Mouse (Mus musculus) intestine, embryonic 16.5 days (tissue): ENCODE data around the gene Kcnh6. TPM values are rescaled to one million over a fixed set of nuclear protein-coding genes. Genes with fewer than 3 reads are reported as not detected.
"Not testable (repeated sequence)": the region's sequence is repeated elsewhere in the genome, so short reads cannot be mapped to it uniquely, and the experiment has no call there.

Source experiments
- ATAC-seq: fragments of 200-750 bp; cut with Nextera tagmentation; 2 replicates; pipeline ENCODE4 v1.8.0; 2017; ENCODE audit warnings: moderate TSS enrichment, moderate library complexity
- H3K27ac ChIP-seq: fragments of 300-500 bp; sonication (generic); 2 replicates; pipeline ENCODE4 v1.5.1; 2014; ENCODE audit warnings: mild to moderate bottlenecking, low read length
- H3K27me3 ChIP-seq: fragments of 300-500 bp; sonication (generic); replicated peaks from 2 replicates; pipeline ENCODE4 v1.6.1; 2014; ENCODE audit warnings: low read length, control low read depth, mixed read lengths; ENCODE audit not compliant: control insufficient read depth, insufficient read depth
- H3K36me3 ChIP-seq: fragments of 300-500 bp; sonication (generic); 2 replicates; pipeline ENCODE4 v1.6.1; 2014; ENCODE audit warnings: low read length, control low read depth; ENCODE audit not compliant: control insufficient read depth, insufficient read depth
- H3K4me1 ChIP-seq: fragments of 300-500 bp; sonication (generic); 2 replicates; pipeline ENCODE4 v1.6.1; 2014; ENCODE audit warnings: low read length, control low read depth, mixed read lengths; ENCODE audit not compliant: control insufficient read depth, insufficient read depth
- H3K4me2 ChIP-seq: fragments of 300-500 bp; sonication (generic); 2 replicates; pipeline ENCODE4 v1.6.1; 2014; ENCODE audit warnings: low read depth, low read length, control low read depth
- H3K4me3 ChIP-seq: fragments of 300-500 bp; sonication (generic); 2 replicates; pipeline ENCODE4 v1.5.1; 2014; ENCODE audit warnings: mild to moderate bottlenecking, low read length
- H3K9ac ChIP-seq: fragments of 300-500 bp; sonication (generic); 2 replicates; pipeline ENCODE4 v1.6.1; 2014; ENCODE audit warnings: low read depth, low read length
- H3K9me3 ChIP-seq: fragments of 300-500 bp; sonication (generic); 2 replicates; pipeline ENCODE4 v1.6.1; 2016; ENCODE audit warnings: low read length, control low read depth; ENCODE audit not compliant: control insufficient read depth
- WGBS: fragments of 180-500 bp; shearing (Covaris S2); extraction: QIAGEN DNeasy Blood & Tissue Kit; methylation state at CpG from one replicate; pipeline ENCODE4 v1.1.7; 2014; 5-methylcytosine and 5-hydroxymethylcytosine counted together
- polyA plus RNA-seq: library from polyadenylated mRNA; unstranded; fragments of >200 nt; fragmentation: Nextera tagmentation; extraction: Ambion mirVana; gene quantifications from 2 replicates; pipeline ENCODE4 v1.2.1, GENCODE M21; 2015

Kcnh6 gene
- polyA plus RNA-seq, 1 experiment from 2014 or later = 2.6 TPM

DNA sequence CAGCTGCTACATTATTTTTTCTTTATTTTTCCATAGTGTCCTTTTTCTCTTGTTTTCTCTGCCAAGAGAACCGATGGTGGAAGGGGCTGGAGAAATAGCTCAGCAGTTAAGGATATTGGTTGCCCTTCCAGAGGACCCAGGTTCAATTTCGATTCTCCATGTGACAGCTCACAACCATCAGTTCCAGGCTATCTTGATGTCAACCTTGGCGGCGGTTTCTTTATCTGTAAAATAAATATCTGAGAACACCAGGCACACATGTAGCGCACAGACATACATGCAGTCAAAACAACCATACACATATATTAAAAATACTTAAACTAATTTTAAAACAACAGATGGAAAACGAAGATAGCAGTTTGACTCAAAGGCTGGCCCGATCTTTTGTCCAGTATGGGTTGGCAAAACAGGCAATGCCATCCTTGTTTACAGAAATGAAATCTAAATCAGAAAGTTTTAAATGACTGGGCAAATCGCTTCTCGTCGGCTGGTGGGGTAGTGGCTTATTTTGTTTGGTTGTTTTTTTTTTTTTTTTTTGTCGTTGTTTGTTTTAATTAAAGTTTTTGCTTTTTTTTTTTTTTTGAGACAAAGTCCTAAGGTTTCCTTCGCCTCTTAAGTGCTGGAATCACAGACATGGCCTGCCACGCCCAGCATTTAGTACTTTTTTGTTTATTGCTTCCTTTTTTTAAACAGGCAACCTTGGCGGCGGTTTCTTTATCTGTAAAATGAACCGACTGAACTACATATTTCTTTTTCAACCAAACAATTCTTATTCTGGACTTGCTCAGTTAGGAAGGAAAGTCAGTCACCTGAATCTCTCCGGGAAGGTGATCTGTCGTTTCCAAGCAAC is 57.4 kb downstream of the Kcnh6 start:
- Histone ChIP-seq H3K36me3 (no peaks in the 10 kb centered on the region), H3K9ac (peak overlapping the region; percentile 21; the same call in 1 of the 2 replicates), H3K4me3 (peak overlapping the region; percentile 86), H3K4me2 (peak overlapping the region; percentile 43), H3K9me3 (no peaks in the 10 kb centered on the region), H3K27me3 (no peaks in the 10 kb centered on the region), H3K27ac (no peak overlapping the region), H3K4me1 (peaks cover 5% of the 10 kb centered on the region; the same call in 1 of the 2 replicates)
- ATAC-seq = peak; percentile 21
- 37% methylated on average over 18 of the region's 18 CpGs for WGBS

DNA sequence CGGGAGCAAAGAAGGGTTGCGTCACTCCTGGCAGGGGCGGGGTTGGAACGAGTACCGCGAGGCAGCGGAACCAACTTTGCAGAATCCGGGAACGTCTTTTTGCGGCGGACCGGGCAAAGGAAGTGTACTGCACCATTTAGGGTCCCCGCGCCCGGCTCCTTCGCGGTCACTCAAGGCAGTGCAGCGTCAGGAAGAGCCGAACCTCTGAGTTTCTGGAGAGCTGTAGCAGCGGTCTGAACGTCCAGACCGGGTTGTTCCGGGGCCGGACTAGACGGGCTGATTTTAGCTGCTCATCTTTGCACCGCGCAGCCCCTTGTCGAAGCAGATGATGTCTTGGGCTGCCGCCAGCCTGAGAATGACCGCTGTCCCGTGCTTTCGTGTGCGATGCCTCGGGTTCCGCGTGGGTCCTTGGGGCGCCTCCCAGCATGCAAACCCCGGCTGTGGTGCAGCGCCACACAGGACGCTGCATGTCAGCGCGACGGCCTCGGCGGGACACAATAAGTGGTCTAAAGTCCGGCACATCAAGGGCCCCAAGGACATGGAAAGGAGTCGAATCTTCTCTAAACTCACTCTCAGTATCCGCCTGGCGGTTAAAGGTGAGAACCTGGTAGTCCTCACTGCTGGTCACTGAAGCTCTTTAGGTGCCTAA is 58.1 kb downstream of the Kcnh6 start, which contains the start of gene Taco1:
Gene Taco1, plus strand, starts transcription at position 139 of the 649 bp plus-strand sequence.
- ATAC-seq = peak; percentile 99
- under 1% methylated on average over 49 of the region's 49 CpGs for WGBS
- H3K9ac ChIP-seq = peak within 1 kb of the TSS; percentile 95
- H3K4me2 ChIP-seq = peak within 1 kb of the TSS; percentile 81
- H3K4me1 ChIP-seq = peaks cover 5% of the 10 kb centered on the region; the same call in 1 of the 2 replicates
- H3K27me3 ChIP-seq = no peaks in the 10 kb centered on the region
- peak within 1 kb of the TSS; percentile 94 for H3K27ac ChIP-seq
- H3K4me3 ChIP-seq = peak within 1 kb of the TSS; percentile 86
- no peaks in the 10 kb centered on the region for H3K36me3 ChIP-seq
- H3K9me3 ChIP-seq = no peaks in the 10 kb centered on the region

DNA sequence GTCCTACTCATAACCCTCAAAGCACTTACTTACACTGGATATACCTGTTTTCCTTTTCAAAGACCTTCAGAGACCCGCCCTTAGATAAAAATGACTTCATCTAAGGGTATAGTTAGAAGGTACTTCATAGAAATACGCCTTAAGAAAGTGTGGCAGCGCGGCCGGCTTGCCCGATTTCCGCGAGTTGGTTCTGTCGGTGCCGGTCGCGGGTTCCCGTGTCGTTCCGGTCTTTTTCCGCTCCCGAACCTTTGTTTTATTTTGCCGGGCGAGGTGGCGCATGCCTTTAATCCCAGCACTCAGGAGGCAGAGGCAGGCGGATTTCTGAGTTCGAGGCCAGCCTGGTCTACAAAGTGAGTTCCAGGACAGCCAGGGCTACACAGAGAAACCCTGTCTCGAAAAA is 58.7 kb downstream of the Kcnh6 start:
- Histone ChIP-seq H3K9ac (peak overlapping the region; percentile 95), H3K4me2 (peak overlapping the region; percentile 81), H3K4me3 (peak overlapping the region; percentile 86), H3K27ac (peak overlapping the region; percentile 94)
- H3K9me3 ChIP-seq, ATAC-seq, H3K4me1 ChIP-seq, H3K36me3 ChIP-seq, H3K27me3 ChIP-seq: not testable (repeated sequence)
- 13% methylated on average over 23 of the region's 23 CpGs for WGBS

DNA sequence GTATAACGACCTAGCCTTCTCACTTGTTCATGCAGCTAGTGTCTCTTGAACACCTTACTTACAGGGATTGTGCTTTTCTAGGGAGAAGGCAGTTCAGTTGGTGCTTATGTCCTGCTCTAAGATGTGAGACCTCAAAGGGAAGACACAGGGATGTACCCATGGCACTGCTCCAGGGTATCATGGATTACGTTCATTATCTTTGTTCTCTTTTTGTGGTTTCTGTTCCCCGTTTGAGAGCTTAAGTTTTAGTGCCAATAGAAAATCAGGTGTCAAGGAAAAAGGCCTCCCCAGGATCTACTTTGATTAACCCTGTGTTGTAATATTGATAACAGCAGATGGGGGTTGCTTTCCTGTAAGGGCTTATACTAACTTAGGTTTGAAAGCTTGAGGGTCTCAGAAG is 65.8 kb downstream of the Kcnh6 start:
- no peak overlapping the region for H3K9ac ChIP-seq
- no peaks in the 10 kb centered on the region for H3K9me3 ChIP-seq
- no peak overlapping the region for H3K4me3 ChIP-seq
- 86% methylated on average over 3 of the region's 3 CpGs for WGBS
- H3K27ac ChIP-seq = no peak overlapping the region
- H3K4me2 ChIP-seq = no peak overlapping the region
- no peaks in the 10 kb centered on the region for H3K27me3 ChIP-seq
- H3K4me1 ChIP-seq = no peaks in the 10 kb centered on the region
- no peak for ATAC-seq
- peaks cover 3% of the 10 kb centered on the region; the same call in 1 of the 2 replicates for H3K36me3 ChIP-seq

DNA sequence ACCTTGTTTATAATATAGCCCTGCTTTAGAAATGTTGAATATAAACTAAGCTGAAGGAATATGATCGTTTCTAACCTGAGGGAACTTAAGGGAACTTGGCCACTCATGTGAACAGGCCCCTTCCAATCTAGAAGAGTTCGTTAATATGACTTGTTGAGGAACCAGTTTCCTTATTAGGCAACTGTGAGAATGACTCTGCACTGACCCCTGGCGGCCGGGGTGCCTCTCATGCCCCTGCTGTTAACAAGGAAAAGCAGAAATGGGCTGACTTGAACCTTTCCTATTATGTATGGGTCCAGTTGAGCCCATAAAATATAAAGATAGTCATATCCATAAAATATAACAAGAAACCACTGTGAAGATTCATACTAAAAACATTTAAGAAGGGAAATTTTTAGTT is 68.4 kb downstream of the Kcnh6 start:
- Histone ChIP-seq H3K36me3 (peaks cover 3% of the 10 kb centered on the region; the same call in 1 of the 2 replicates), H3K27ac (no peak overlapping the region), H3K9me3 (no peaks in the 10 kb centered on the region), H3K27me3 (no peaks in the 10 kb centered on the region), H3K4me1 (no peaks in the 10 kb centered on the region), H3K4me2 (no peak overlapping the region), H3K4me3 (no peak overlapping the region), H3K9ac (no peak overlapping the region)
- peak; percentile 55 for ATAC-seq
- WGBS = 2% methylated on average over 4 of the region's 4 CpGs

Other genes with a start within 250 kb of the Kcnh6 start
- gene Cyb561, start 54.8 kb upstream of the Kcnh6 start, polyA plus RNA-seq = 43.9 and 46.5 TPM in 2 replicates
- gene Ace, start 40.2 kb upstream of the Kcnh6 start, polyA plus RNA-seq = 18.6 and 41.2 TPM in 2 replicates
- 0.07 TPM in 1 of 2 replicates, not detected in the other for gene Ace3, start 13.4 kb upstream of the Kcnh6 start, polyA plus RNA-seq
- 42.7 and 48.0 TPM in 2 replicates for gene Dcaf7, start 28.7 kb downstream of the Kcnh6 start, polyA plus RNA-seq
- 14.0 and 17.7 TPM in 2 replicates for gene Taco1, start 57.9 kb downstream of the Kcnh6 start, polyA plus RNA-seq
- gene Map3k3, start 76.5 kb downstream of the Kcnh6 start, polyA plus RNA-seq = 5.7 and 6.1 TPM in 2 replicates
- gene Gm10840, start 152.7 kb downstream of the Kcnh6 start, polyA plus RNA-seq = not detected in 2 replicates
- gene Limd2, start 152.7 kb downstream of the Kcnh6 start, polyA plus RNA-seq = 80.1 and 84.3 TPM in 2 replicates
- gene Strada, start 194.0 kb downstream of the Kcnh6 start, polyA plus RNA-seq = 13.0 and 13.5 TPM in 2 replicates
- gene Ccdc47, start 208.2 kb downstream of the Kcnh6 start, polyA plus RNA-seq = 94.0 and 97.3 TPM in 2 replicates
- gene Ddx42, start 208.8 kb downstream of the Kcnh6 start, polyA plus RNA-seq = 54.5 and 57.5 TPM in 2 replicates
- 42.9 and 50.8 TPM in 2 replicates for gene Ftsj3, start 248.0 kb downstream of the Kcnh6 start, polyA plus RNA-seq
- 234 and 263 TPM in 2 replicates for gene Psmc5, start 248.0 kb downstream of the Kcnh6 start, polyA plus RNA-seq